Mouse (Mus musculus): ENCODE measurements around the gene Exosc9. TPM values are rescaled to one million over a fixed set of nuclear protein-coding genes. Genes with fewer than 3 reads are reported as not detected.

The Exosc9 gene
- polyA plus RNA-seq, 1 experiment from 2014 or later: 55.8 TPM

DNA sequence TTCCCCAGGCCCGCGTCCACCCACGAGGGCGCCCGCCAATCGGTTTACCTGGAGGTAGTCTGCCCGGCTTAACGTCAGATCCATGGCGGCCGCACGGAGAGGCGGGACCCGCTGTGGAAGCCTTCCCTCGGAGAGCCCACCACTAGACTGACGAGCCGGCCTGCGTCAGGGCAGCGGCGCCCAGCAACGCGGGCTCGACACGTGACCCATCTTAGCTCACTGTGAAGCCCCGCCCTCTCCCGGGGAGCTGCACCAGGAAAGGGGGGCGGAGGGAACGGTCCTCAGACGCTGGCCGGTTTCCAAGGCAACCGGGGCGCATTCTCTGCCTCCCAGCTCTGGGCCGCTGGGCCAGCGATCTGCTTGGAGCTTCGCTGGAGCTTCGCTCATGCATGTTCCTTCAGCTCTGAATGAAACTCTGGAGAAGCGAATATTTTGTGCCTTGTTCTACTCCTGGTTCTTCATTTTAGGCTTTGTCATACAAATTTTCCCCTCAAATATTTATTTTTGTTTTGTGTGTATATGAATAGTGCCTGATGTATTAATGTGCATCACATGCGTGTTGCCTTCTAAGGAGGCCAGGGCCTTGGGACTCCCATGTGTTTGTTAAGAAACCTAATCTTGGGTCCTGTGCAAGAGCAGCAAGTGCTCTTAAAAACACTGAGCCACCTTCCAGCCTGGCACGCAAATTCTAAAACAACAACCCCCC is 60.9 kb downstream of the Exosc9 start, which contains the start of gene Bbs7:
Bbs7 (minus strand) TSS at position 276 of the 706 bp plus-strand sequence.
- no peak within 1 kb of the TSS for H3K27ac ChIP-seq (ENCODE audit: low read length)
- peak; percentile 100 for ATAC-seq (ENCODE audit: insufficient number of reproducible peaks, insufficient read depth, low FRiP score, low read depth)
- H3K4me1 ChIP-seq (ENCODE audit: control insufficient read depth, insufficient read depth, low read length): no peaks in the 10 kb centered on the region
- no peaks in the 10 kb centered on the region for H3K9me3 ChIP-seq (ENCODE audit: control insufficient read depth, low read depth, low read length)
- H3K36me3 ChIP-seq (ENCODE audit: control insufficient read depth, insufficient read depth, low read length): no peaks in the 10 kb centered on the region; the same call in 1 of the 2 replicates
- H3K4me3 ChIP-seq (ENCODE audit: low read depth, low read length): peak within 1 kb of the TSS; percentile 58
- no peaks in the 10 kb centered on the region for H3K27me3 ChIP-seq (ENCODE audit: control insufficient read depth, insufficient read depth, low read length)
- peak within 1 kb of the TSS; percentile 43 for H3K9ac ChIP-seq (replicated peaks; ENCODE audit: low read depth, low read length)
- WGBS: 4% methylated on average over 38 of the region's 38 CpGs
- peak within 1 kb of the TSS; percentile 66 for H3K4me2 ChIP-seq (replicated peaks; ENCODE audit: low read depth, low read length)

DNA sequence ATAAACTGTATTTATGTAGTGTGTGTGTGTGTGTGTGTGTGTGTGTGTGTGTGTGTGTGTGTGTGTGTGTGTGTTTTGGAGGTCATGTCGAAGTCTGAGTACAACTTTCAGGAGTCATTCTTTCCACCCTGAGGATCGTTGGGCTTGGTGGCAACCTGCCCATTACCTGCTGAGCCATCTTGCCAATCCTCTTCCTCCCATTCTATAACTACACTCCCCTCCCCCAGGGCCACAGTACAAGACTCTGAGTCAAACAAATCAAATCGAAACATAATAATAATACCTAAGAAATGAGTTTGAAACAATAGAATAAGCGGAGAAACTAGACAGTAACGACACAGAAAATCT is 61.5 kb downstream of the Exosc9 start:
- Histone ChIP-seq H3K27me3 (ENCODE audit: control insufficient read depth, insufficient read depth, low read length) (no peaks in the 10 kb centered on the region), H3K4me3 (ENCODE audit: low read depth, low read length) (no peak overlapping the region)

More for the DNA sequence above, 61.5 kb downstream of the Exosc9 start:
- Histone ChIP-seq H3K27ac (ENCODE audit: low read length) (no peak overlapping the region), H3K9me3 (ENCODE audit: control insufficient read depth, low read depth, low read length) (no peaks in the 10 kb centered on the region), H3K4me2 (replicated peaks; ENCODE audit: low read depth, low read length) (peak overlapping the region; percentile 66; the same call in 1 of the 2 replicates), H3K4me1 (ENCODE audit: control insufficient read depth, insufficient read depth, low read length) (no peaks in the 10 kb centered on the region), H3K9ac (replicated peaks; ENCODE audit: low read depth, low read length) (no peak overlapping the region), H3K36me3 (ENCODE audit: control insufficient read depth, insufficient read depth, low read length) (no peaks in the 10 kb centered on the region; the same call in 1 of the 2 replicates)
- WGBS: 62% methylated on average over 5 of the region's 5 CpGs
- ATAC-seq (ENCODE audit: insufficient number of reproducible peaks, insufficient read depth, low FRiP score, low read depth): no peak

Other genes with a start within 250 kb of the Exosc9 start
- 315 and 335 TPM in 2 replicates for gene Anxa5, start 76.7 kb upstream of the Exosc9 start, polyA plus RNA-seq (2014; fragmentation: Nextera tagmentation; extraction: Ambion mirVana)
- 2.0 and 2.1 TPM in 2 replicates for gene 1810062G17Rik, start 76.7 kb upstream of the Exosc9 start, polyA plus RNA-seq (2014; fragmentation: Nextera tagmentation; extraction: Ambion mirVana)
- 0.28 and 0.30 TPM in 2 replicates for gene Gm11549, start 30.8 kb upstream of the Exosc9 start, polyA plus RNA-seq (2014; fragmentation: Nextera tagmentation; extraction: Ambion mirVana)
- 196 and 200 TPM in 2 replicates for gene Ccna2, start 19.5 kb downstream of the Exosc9 start, polyA plus RNA-seq (2014; fragmentation: Nextera tagmentation; extraction: Ambion mirVana)
- gene Bbs7, start 60.9 kb downstream of the Exosc9 start, polyA plus RNA-seq (2014; fragmentation: Nextera tagmentation; extraction: Ambion mirVana): 13.8 and 14.6 TPM in 2 replicates
- gene Trpc3, start 137.6 kb downstream of the Exosc9 start, polyA plus RNA-seq (2014; fragmentation: Nextera tagmentation; extraction: Ambion mirVana): 6.7 and 8.6 TPM in 2 replicates